Mouse (Mus musculus) CD4-positive, CD25-positive, alpha-beta regulatory T cell, adult 2 months (primary cell): ENCODE data around the gene Zfp706.

Experiments used
- DNase-seq: peaks from one replicate; pipeline ENCODE4 v3.0.0-alpha.2; 2012; ENCODE audit warnings: low read depth, low spot score

Gene Zfp706

DNA sequence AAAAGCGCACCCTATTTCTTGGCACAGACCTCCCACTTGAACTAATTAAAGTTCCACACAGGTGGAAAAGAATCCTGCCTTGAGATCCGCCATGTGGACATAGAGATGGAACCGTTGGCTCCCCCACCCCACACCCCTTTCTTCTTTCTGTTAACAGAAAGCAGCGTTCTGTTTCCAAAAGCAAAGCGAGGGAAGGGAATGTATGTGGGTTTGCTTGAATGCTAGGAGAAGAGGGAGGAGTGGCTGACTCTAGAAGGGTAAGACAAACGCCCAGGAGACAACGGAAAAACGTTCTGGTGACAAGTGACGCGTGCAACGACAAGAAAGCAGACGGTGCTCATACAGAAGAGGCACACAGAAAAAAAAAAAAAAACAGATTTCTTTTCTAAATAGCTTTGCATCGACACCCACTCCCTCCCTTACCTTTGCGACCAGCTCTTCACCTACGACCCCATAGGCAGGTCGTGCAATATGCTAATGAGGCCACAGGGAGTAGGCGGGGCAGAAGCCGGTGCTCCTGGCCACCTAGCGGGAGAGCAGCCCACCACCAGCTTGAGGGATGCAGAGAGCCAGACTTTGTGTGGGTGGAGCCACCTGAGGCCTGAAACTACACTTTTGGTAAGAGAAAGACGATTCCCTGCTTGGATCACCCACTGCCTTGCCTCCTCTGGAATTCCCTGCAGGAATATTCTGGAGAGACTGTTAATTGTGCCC is 27.9 kb downstream of the Zfp706 start:
- peak; percentile 81 for DNase-seq

DNA sequence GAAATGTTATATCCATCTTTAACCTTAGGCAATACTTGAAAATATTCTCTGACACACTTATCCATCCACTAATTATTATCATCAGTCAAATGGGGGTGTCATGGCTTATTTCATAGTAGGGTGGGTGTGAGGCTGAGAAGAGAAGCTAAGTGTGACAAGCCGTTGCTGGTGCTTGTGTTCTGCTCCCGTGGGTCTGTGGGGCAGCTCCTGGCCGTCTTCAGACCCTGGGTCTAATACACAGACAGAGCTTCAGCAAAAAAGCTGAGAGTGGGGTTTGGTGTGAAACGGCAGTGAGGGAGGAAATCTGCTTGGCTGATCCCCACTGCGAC is 28.4 kb downstream of the Zfp706 start:
- DNase-seq, result no peak

DNA sequence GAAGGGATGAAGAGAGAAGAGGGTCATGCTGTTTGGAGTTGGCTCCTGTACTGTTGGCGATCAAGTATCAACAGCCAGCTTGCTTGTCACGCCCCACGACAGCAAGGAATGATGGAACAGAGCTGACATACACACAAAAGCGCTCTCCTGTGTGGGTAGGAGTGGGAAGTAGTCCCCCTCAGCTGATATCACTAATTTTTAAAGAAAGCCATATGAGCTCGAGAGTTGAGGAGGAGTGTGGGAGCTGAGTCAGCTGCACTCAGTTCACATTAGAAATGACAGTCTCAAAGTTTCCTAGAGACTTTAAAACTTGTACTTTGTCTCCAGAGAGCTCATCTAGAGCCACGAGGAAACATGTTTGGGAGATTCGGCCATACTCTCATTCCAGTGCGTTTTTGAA is 29.8 kb downstream of the Zfp706 start:
- no peak for DNase-seq

DNA sequence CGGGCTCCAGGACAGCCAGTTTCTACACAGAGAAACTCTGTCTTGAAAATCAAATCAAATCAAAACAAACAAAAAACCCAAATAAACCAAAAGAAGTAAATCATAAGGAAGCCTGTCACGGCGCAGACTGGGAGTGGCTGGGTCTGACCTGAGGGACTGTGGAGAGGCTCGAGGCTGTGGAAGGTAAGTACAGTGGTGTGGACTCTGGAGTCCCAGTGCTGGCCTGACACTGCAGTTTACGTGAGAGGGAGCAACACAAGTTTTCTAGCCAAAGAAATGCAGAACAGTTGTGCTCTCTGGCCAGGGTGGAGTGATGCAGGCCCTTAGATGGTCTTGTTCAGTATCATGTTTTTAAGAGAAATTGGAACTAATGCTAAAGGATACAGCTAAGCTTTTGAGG is 31.9 kb downstream of the Zfp706 start:
- DNase-seq, result no peak

DNA sequence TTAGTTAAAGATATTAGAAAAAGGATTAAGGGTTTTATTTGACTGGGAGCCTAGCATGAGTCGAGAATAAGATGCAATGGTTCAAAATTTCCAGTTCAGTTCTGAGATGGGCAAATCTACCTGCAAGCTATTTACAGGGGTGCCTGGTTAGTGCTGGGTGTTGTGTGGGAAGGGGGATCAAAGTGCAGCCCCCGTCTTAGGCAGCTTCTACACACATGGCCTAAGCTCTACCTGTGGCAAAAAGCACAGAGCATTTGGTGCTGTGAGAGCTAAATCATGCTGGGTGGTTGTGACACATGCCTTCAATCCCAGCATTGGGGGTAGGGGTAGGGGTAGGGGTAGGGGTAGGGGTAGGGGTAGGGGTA is 32.3 kb downstream of the Zfp706 start:
- no peak for DNase-seq

DNA sequence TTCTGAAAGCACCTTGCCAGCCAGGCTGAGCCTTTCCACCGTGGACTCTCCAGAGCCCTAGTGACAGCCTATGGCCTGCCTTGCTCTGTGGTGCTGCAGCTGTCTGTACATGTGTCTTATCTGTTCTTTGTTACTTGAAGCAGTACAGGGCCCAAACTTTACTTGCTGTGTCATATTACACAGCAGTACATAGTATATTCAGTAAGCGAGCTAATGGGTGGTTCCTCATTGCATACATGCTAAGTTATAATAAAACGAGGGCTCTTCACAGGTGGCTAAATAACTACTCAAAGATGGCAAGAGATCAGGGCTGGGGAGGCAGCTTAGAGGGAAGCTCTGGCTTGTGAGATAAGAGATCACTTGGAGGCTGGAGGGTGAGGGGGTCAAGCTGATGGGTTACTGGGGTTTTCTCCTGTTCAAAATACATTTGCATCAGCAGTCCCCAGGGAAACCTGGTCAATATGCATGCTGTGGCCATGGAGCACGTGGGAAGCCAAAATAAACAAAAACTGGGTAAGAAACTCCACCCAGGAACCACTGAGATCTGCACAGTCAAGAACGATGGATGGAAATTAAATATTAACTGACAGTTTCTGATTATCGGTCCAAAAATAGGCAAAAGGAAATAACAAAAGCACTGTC is 32.8 kb downstream of the Zfp706 start:
- no peak for DNase-seq

DNA sequence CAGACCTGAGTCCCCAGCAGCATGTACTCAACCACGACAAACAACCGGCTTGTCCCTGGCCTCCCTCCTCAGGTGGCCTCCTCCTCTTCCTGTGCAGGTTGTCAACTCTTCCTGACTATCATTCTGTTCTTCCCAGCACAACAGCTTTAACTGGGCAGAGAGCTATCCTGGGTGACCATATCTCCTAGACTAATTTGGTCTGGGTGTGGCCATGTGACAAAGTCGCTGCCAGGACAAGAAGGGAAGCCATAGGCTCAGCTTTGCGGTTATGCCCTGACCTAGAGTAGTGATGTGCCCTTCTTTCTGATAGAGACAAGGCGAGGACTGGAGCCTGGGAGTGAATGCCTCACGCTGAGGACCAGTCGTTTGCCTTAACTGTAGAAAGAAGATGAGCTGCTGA is 33.9 kb downstream of the Zfp706 start:
- DNase-seq, result no peak

DNA sequence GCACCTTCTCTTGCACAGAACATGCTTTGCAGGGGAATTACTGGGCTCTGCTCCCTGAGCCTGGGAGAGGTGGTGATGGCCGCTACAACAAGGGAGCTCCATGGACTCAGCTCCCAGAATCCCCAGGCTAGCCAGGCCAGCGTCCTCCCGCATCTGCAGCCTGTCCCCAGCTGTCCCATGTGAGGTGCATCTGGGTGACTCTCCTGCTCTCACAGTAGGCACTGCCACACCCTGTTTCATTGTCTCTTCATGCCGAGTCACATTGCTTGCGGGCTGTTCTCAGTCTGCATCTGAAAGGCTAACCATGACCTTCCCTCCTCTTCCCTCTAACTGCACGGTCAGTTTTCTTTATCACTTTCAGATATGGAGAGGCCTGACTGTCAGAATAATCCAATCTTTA is 34.3 kb downstream of the Zfp706 start:
- DNase-seq, result no peak

DNA sequence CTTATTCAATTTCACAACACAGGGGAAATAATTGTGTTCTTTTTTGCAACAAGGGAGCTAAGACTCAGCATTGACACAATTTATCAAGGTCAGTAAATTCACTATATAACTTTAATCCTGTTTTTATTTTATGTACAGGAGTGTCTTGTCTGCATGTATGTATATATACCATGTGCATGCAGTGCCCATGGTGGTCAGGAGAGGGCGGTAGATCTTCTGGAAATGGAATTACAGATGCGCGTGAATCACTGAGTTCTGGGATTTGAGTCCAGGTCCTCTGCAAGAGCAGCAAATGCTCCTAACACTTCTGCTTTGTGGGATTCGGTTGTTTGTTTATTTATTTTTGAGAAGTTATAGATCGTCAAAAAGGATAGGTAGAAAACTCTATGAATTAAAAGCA is 37.8 kb downstream of the Zfp706 start:
- peak; percentile 37 for DNase-seq

DNA sequence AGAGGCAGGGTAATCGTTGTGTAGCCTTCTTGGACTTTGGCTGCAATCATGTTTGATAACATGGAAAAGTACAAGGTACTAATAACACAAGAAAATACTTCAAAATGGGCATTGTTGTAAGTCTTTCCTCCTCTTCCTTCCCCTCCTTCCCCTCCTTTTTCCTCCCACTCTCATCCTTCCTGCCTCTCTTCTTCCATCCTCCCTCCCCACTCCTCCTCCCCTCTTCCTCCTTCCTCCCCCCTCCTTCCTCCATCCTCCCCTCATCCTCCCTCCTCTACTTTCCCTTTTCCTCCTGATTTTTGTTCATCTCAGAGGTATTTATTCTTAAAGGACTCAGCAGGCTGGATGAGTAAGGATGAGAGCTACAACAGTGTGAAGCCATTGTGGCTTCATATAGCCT is 39.3 kb downstream of the Zfp706 start:
- DNase-seq, result no peak

DNA sequence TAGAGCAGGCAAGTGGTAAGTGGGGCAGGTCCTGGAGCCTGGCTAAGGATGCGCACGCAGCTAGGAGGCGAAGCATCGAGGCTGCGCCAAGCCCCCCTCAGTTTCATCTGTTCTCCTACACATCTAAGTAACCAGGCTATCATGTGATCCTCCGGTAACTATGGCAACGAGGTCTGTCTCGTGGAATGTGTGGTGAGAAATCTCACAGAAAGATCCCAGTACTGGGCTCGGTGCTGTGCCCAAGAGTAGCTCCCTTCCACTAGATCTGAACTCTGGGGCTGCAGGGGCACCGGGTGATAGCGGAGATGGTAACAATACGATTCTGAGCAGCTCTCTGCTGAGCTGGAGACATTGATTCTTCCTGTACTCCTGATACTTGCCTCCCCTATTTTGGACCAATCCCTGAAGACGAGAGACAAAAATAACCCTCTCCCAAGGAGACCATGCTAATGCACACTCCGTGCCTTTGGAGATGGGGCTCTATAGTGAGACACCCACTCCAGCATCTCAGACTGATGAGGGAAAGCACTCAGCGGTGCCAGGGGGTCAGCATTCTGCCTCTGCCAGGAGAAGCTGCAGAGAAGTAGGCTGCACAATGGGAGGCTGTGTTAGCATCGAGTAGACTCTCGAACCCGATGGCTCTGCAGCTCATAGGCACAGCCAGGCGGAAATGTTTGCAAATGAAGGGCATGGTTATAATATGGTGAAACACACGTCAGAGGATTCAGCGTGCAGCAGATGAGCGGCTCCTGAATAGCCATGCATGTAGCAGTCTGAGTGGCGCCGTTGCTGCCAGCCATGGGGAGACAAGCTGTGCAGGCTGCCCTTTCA is 40.0 kb downstream of the Zfp706 start:
- DNase-seq, result peak; percentile 57

DNA sequence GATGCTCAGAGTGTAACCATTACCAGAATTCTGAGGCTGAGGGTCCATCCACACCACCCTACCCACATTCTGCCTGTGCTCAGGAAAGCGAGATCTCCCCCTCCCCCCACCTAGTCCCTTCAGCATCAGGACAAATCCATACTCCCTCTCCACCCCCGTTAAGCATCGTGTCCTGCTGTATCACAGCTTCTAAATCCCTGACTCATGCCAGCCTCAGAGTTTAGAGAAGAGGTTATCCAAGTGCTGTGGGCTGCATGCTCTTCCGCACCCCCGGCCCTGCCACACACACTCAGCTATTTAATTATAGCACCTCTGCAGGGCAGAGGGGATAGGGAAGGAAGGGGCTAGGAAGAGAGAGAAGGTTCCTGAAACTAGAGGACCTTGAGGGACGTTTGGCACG is 40.6 kb downstream of the Zfp706 start:
- no peak for DNase-seq

DNA sequence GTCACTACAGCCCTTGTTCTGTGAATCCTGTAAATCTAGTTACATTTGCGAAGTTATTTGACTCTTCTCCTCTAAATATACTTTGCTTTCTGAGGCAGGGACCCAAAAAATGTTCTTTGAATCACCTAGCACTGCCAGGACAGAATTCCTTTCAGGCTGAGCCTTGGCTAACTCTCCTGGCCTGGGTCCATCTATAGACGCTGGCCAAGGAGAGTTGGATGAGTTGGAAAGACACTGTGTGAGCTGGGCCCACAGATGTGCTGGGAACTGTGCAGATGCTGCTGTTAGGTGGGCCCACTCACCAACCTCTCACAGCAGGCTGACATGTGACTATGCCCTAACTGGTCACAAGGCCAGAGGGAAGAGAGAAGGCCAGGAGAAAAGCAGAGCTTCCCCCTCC is 41.1 kb downstream of the Zfp706 start:
- DNase-seq, result no peak

DNA sequence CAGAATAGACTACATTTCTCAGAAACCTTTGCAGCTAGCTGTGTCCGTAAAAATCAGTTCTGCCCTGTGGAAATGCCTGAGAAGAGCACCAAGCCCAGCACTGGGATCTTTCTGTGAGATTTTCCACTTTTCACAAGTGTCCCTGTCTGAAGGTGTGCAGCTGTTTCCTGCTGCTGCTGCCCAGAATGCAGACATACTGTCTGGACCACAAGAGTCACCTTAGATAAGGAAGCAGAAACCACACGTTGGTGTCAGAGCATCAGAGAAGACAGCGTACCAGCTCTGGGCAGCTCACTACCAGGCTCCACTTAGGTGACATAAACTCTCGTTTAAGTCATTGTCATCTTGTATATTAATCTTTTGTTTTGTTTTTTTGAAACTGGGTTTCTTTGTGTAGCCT is 41.8 kb downstream of the Zfp706 start:
- peak; percentile 75 for DNase-seq

DNA sequence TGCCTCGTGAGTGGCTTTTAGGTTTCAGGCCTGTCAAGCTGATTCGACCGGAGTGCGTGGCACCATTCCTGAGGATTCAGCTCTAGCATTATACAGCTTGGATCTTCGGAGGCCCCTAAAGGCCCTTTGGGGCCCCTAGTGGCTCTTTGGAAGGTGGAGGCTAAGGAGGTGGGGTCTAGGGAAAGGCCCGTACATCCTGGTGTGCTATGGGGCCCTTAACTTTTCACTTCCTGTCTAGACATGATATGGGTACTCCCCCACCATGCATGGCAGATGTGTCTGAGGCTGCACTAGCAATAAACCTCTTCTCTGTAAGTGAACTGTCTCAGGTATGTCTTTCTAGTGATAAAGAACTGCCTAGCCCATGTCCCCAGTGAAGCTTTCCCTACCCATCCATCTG is 44.6 kb downstream of the Zfp706 start:
- DNase-seq, result peak; percentile 80

DNA sequence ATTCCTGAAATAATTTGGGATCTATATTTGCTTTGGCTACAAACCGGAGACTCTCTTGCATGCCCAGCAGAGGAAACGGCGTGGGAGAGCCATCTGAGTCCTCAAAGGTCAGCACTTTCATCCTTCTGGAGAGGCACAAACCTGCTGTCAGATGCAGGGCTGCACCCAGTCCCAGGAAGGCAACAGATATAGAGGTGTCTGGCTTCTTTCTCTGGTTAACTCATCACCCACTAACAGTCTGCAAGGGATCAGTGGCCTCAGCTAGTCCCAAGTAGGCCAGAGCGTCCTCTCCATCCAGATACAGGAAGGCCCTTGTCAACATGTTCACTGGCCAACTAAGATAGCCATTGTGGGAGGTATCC is 46.7 kb downstream of the Zfp706 start:
- no peak for DNase-seq

DNA sequence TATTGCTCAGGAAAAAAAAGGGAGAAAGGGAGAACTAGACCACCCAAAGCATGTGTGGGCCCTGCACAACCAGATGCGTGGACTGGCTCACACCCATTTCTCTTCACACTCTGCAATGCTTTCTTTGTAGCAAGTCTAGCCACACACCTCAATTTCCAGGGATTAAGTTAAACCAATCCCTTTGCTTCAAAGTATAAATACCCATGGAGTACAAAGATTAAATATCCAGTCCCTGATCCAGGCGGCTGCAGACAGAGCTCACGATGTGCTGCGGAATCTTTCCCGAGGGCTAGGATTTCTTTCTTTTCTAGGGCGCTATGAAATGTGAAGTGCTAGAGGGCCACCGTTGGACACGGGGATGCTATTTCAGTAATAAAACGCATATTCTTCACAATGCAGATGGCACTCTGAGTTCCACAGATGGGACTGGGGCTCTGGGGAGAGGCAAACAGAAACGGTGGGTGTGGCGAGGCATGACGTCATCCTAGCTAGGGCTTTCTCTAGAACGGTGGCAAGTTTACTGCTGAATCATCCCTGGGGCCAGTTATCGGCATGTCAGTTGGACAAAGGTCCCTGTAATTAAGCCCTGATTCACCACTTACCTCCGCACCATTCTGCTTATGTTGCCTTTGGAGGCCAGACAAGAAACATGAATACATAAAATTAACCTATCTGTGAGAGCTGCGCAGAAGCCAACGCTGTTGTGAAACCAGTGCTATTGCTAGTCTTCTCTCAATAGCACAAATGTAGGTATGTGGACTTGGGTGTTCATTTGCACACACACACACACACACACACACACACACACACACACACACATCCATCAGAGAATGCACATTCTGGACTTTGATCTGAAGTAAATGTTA is 47.3 kb downstream of the Zfp706 start:
- DNase-seq, result peak; percentile 49

DNA sequence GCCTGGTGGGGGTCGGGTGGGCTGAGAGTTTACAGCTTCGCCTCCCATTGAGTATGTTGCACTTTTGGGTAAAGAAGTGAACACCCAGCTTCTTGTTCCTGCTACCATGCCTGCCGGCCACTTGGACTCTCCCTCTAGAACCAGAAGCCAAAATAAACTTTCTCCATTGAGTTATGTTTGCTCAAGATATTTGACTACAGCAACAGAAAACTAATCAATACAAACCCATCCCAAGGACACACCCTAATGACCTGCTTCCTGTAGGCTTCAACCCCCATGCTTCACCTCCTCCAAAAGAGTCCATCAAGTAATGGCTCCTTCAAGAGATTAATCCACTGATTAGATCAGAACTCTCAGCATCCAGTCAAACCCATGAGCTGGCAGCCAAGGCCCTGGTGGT is 51.4 kb downstream of the Zfp706 start:
- DNase-seq, result no peak

DNA sequence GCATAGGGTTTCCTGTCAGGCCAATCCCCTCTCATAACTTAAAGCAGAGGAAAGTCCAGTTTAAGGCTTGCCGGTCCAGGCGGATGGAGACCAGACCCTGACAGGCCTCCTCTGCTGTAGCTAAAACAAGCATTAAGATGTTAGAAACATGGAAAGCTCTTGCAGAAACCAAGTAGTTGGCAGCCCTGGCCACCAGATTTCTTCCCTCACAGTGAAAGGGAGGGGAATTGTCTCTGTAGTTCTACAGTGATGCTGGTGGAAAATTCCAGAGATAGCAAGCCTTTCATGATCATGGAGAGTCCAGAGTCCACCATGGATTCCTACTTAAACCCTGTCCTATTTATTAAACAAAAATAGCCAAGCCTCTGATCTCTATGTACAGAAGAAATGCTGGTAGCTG is 57.3 kb downstream of the Zfp706 start:
- no peak for DNase-seq

DNA sequence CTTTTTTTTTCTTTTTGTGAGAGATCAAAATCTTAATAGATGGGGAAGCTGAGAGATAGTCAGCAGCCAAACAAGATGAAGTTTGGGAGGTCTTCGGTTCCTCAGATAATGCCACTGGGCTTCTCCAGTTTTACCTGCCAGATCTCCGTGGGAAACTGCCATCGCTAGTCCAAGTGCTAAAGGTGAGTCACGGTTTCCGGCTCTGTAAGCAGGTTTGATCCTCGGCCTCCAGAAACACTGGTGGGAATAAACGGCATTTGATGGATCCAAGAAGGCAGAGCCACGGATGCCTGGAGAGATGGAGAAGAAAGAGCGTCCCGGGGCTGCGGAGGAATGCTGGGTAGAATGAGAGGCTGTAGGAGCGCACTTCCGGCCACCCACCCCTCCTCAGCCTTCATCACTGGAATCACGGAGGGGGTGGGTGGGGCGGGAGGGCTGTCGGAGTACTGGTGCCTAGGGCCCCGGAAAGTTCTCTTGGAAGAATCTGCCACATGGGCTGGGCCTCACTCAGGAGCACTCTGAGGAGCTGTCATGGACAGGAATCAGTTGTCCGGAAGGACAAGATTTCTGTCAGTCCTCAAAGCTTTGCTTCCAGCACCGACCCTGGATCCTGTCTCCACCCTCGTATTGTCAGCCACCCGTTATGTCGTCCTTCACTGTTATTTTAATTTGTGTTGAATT is 58.6 kb downstream of the Zfp706 start:
- DNase-seq, result no peak
